Mouse (Mus musculus): ENCODE measurements around the gene Pold3. TPM values are rescaled to one million over a fixed set of nuclear protein-coding genes. Genes with fewer than 3 reads are reported as not detected.

The Pold3 gene
- polyA plus RNA-seq, 1 experiment, result 27.5 TPM

DNA sequence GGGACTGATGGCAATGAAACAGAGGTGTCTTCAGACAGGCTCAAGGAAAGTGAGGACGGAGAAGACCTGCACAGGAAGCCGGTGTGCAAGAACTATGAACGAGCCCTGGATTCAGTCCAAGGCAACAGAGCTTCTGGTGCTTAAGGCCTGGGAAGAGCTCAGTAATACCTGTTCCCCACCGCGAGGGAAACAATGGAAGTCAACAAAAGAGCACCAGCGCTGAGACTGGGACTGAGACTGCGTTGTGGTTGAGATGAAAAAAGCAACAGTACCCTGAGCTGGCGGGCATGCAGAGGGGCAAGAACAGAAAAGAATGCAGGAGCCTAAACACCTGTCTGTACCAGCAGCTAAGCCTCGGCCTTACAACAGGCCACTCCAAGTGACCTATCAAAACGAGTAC, 9.9 kb downstream of the Pold3 start:
- no peak for DNase-seq (ENCODE audit: low spot score)

GRCm38 (mm10) chr7:100108341-100108740, 13.0 kb downstream of the Pold3 start:
- no peak for DNase-seq (ENCODE audit: low spot score)

- no peak for DNase-seq (ENCODE audit: low spot score)
Measured at GRCm38 (mm10) chr7:100104677-100105076, 16.7 kb downstream of the Pold3 start.

GRCm38 (mm10) chr7:100100031-100100595, 21.3 kb downstream of the Pold3 start:
- DNase-seq (ENCODE audit: low spot score), result no peak

GRCm38 (mm10) chr7:100086891-100087290, 34.5 kb downstream of the Pold3 start:
- no peak for DNase-seq (ENCODE audit: low spot score)

DNA sequence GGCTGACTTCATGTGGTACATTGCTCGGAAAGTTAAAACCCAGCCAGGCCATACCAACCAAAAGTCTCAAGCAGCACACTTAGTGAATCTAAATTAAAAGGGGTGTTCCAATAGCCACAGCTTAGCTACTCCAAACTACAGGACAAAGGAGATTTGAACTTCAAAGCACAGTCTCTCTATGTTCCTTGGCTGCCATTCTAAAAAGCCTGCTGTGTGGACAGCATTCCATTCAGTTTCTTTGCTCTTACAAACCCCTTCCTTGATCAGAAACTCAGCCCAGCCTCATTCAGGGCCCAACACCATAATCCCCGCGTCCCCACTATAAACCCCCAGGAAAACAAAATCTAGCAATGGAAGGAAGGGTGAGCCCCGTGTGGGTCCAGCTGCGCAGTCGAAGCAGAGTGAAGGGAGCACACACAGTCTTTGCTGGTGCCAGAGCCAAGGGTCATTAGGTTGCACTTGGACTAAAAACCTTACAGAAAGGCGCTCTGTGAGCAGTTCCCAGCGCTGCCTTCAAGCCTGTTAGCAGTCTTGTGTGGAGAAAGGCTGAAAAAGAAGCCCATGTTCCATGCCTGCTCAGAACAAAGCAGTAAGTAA, 35.1 kb downstream of the Pold3 start:
- no peak for DNase-seq (ENCODE audit: low spot score)

DNA sequence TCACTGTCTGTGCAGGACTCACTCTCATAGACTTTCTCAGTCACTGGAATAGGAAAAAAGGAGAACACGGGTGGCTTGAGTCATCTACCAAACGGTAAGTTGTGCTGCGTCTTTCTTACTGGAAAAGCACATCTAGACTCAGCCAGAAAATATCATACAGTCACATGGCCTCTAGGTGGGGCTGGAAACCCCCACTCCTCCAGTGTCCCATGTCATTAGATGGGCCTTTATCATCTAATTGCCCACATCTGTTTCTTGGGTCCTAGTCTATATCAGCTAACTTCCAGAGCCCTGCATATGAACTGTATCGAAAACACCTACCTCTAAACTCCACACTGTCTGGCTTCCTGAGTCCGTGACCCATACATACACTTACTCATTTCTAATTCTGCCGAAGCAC, 37.6 kb downstream of the Pold3 start:
- no peak for DNase-seq (ENCODE audit: low spot score)

GRCm38 (mm10) chr7:100082836-100083235, 38.5 kb downstream of the Pold3 start:
- no peak for DNase-seq (ENCODE audit: low spot score)

DNA sequence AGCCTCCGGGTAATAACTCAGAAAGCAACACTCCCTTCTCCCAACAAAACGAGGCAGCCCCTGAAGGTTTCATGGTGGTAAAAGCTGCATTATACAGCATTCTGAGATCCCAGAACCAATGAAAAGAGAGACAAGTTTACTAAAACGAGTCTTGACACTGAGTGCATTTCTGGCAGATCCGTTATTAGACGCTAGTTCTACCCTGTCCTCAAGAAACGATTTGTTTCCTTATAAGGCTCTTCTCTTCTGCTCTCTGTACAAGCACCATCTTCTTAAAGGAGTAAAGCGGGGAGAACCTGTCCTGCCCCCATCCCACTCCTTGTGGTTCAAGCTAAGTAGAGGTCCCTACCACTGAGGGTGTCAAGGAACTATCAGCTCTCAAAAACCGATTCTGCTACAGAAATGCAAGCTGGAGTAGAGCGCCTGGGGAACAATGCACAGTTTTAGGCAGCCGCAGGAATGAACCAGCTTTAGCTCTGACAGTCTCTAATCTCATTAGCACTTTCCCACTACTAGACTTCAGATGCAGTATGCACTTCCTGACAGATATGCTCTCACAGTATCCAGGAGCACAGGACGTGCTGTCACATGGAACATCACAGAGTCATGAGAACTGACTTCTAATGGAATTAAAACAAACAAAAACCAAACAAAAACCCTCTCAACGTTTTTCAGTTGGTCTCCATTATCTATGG, 41.1 kb downstream of the Pold3 start:
- DNase-seq (ENCODE audit: low spot score), result no peak

DNA sequence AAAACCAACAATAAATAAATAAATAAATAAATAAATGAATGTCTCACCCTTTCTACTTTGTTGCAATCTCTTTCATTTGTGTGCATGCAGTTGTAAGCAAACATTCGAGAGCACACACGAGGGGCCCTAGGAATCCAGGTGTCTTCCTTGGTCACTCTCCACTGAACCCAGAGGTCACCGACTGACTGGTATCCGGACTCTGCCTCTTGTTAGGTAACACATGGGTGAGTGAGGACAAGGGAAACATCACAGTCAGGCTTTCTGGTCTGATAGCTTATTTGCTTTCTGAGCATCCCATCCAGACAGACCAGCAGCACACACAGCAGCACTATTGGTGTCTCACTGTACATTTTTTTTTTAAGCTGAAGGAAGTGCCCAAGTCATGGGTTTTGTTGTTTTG, 44.3 kb downstream of the Pold3 start:
- no peak for DNase-seq (ENCODE audit: low spot score)

DNA sequence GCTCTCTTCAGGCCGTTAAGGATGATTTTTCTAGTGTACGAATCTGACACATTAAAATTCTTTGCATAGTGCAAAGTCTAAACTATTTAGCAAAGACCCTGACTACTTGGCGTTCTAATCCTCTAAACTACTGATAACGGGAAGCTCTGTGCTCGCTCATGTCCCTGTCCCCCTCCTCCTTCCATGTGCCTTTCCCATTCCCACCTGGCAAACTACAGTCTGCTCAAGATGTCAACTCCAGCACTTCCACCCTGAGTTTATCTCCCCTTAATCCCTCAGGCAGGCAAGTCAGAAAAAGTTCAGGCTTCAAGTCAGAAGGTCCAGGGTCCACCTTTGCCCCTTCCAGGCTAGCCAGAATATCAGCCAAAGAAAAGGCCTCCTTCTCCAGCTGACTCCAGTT, 45.1 kb downstream of the Pold3 start:
- DNase-seq (ENCODE audit: low spot score), result no peak

- DNase-seq (ENCODE audit: low spot score), result no peak
Measured at GRCm38 (mm10) chr7:100073959-100074358, 47.4 kb downstream of the Pold3 start.

DNA sequence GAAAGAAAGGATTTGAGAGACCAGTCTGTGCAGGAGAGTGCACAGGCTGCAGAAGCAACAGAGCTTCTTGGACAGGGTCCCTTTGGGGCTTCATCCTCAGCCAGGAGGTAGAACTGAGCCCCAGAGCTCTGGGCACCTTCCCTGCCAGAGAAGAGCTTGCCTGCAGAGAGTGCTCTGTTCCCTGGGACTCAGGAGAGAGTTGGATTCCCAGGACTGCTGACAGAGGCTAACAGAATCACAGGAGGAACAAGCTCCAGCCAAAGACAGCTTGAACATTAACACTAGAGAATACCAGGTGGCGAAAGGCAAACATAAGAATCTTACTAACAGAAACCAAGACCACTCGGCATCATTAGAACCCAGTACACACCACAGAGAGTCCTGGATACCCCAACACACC, 68.4 kb downstream of the Pold3 start:
- peak; percentile 6 for DNase-seq (ENCODE audit: low spot score)

DNA sequence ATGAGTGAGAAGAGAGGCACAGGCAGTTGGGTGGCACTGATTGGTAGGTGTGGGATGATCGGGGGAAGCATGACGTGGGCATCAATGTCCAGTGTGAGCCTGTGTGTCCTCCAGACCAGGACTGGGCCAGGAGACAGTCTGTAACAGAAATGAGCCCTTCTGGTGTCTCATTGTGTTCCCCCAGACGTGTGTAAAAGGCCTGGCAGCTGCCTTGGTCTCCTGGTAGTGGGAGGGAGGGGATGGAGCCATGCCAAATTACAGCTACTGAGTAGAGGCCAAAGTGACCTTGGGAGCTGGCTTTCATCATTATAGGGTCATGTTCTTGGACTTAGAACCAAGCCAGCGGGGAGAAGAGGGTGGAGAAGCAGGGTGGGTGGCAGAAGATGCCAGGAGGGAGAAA, 69.5 kb downstream of the Pold3 start:
- peak; percentile 9 for DNase-seq (ENCODE audit: low spot score)

DNA sequence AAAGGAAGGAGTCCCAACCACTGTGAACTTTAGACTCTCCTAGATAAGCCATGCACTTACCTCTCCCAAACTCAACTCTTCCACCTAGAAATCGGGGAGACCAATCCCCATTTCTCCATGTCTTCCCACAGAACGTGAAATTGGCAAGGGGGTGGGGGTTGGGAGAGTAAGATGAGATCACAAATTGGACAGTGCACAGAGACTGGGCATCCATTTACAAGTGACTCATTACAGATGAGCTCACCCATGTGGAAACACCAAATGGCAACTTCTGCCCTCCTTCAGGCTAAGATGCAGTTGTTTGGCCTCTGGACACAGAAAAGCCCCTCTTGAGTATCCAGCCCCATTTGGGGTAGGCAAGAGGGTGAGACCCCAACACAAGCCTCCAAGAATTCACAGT, 74.9 kb downstream of the Pold3 start:
- no peak for DNase-seq (ENCODE audit: low spot score)

DNA sequence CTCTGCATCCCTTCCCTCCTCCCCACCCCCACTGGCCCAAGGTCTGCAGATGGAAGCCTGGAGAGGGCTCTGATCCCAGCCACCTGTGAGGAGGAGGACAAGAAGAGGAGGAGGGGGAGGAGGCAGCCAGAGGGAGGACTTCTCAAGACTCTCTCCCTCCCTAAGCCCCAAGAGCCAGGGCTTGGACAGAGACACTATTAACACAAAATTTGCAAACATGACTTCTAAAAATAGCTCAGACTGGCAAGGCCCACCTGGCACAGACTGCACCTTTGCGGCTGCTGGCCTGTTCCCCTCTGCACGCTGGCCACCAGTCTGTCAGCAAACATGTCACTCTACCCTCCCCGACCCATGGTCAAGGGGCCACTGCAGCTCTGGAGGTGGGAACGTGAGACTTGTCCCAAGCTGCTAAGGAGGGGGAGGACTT, 77.7 kb downstream of the Pold3 start:
- DNase-seq (ENCODE audit: low spot score), result no peak

DNA sequence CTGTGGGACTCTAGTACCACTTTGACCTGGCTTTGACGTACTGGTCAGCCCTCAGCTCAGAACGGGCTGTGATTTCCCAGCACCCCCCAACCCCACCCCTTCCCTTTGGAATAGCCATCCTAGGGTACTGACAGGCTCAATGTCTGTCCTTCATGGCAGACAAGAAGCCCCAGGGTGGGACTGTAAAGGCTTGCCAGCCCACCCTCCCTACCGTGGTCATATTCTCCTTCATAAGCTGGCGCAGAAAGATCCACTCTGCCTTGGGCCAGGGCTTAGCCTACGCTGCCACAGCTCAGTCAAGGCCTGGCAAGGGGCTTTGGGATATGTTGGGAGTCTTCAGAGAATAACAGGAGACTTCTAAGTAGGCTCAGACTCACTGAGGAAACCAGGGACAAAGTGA, 78.3 kb downstream of the Pold3 start:
- DNase-seq (ENCODE audit: low spot score), result no peak

DNA sequence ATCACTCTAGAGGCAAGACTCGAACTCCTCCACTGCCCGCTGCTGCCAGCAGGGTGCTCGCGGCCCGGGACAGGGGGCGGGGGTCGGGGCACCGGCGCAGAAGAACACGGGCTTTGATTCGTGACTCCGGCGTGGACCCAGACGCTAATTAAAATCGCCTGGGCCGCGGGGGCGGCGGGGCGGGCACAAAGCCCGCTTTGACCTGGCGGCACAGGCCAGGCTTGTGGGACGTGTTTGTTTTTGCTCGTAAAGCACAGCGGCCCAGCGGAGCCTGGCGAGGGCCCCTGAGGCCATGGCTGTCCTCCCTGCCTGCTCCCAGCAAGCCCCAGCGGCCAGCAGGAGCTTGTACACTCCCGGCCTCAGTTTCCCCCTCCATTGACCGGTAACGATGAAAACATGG, 79.2 kb downstream of the Pold3 start:
- DNase-seq (ENCODE audit: low spot score), result no peak

GRCm38 (mm10) chr7:100036495-100036894, 84.9 kb downstream of the Pold3 start:
- DNase-seq (ENCODE audit: low spot score), result no peak

- DNase-seq (ENCODE audit: low spot score), result no peak
Measured at GRCm38 (mm10) chr7:100036050-100036449, 85.3 kb downstream of the Pold3 start.

GRCm38 (mm10) chr7:100034815-100035463, 86.4 kb downstream of the Pold3 start:
- no peak for DNase-seq (ENCODE audit: low spot score)

- DNase-seq (ENCODE audit: low spot score), result no peak
Measured at GRCm38 (mm10) chr7:100033672-100034071, 87.7 kb downstream of the Pold3 start.
